Mouse (Mus musculus) bone marrow macrophage, adult 2 months (primary cell): Measurements from ENCODE around the gene Agap3.

Experiments used
- CTCF ChIP-seq: IDR thresholded peaks from 2 replicates; pipeline ENCODE4 v1.5.1; 2012; ENCODE audit warnings: low read depth, mild to moderate bottlenecking, low read length, moderate library complexity
- POLR2A ChIP-seq: IDR thresholded peaks from 2 replicates; pipeline ENCODE4 v1.6.1; 2012; ENCODE audit warnings: mild to moderate bottlenecking, low read depth, low read length, borderline replicate concordance

DNA sequence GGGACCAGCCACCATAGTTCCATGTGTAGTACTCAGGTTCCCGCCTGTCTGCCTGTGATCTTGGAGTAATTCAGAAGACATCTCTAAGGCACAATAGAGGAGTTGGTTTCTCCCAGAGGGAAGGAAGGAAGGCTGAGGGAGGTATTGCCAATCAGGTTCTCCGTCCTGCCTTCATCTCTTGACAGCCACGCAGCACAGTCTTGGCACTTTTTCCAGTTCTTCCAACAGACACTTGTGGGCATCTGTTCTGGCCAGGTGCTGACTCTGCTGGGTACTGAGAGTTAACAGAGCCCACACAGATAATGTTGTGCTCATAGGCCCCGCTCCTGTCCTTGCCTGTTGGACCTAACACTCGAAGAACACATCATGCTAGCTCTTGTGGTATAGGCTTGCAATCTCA, 34.8 kb downstream of the Agap3 start:
- TF ChIP-seq CTCF (no peak), POLR2A (no peak)
